Mouse (Mus musculus) liver, postnatal 0 days (tissue): ENCODE data around the gene Lrrc59. TPM values are rescaled to one million over a fixed set of nuclear protein-coding genes. Genes with fewer than 3 reads are reported as not detected.

Source experiments
- ATAC-seq: fragments of 200-750 bp; cut with Nextera tagmentation; 2 replicates; pipeline ENCODE4 v1.8.0; 2017; ENCODE audit warnings: mild to moderate bottlenecking, moderate library complexity
- DNase-seq: peaks from one replicate; pipeline ENCODE4 v3.0.0-alpha.2; 2016
- H3K27ac ChIP-seq: fragments of 300-500 bp; sonication (generic); 2 replicates; pipeline ENCODE4 v1.5.1; 2014; ENCODE audit warnings: antibody characterized with exemption, moderate library complexity, mild to moderate bottlenecking, low read depth
- H3K27me3 ChIP-seq: fragments of 300-500 bp; sonication (generic); 2 replicates; pipeline ENCODE4 v1.6.1; 2014; ENCODE audit warnings: low read length, control low read depth, mixed read lengths; ENCODE audit not compliant: insufficient read depth
- H3K36me3 ChIP-seq: fragments of 300-500 bp; sonication (generic); replicated peaks from 2 replicates; pipeline ENCODE4 v1.6.1; 2014; ENCODE audit warnings: mild to moderate bottlenecking, control low read depth, low read length, moderate library complexity, mixed read lengths; ENCODE audit not compliant: insufficient read depth
- H3K4me1 ChIP-seq: fragments of 300-500 bp; sonication (generic); 2 replicates; pipeline ENCODE4 v1.6.1; 2014; ENCODE audit warnings: antibody characterized with exemption, mild to moderate bottlenecking, control low read depth; ENCODE audit not compliant: insufficient read depth
- H3K4me2 ChIP-seq: fragments of 300-500 bp; sonication (generic); 2 replicates; pipeline ENCODE4 v1.6.1; 2014; ENCODE audit warnings: low read depth, mild to moderate bottlenecking, low read length, moderate library complexity, mixed read lengths
- H3K4me3 ChIP-seq: fragments of 300-500 bp; sonication (generic); 2 replicates; pipeline ENCODE4 v1.5.1; 2014; ENCODE audit warnings: low read depth, low read length
- H3K9ac ChIP-seq: fragments of 300-500 bp; sonication (generic); replicated peaks from 2 replicates; pipeline ENCODE4 v1.6.1; 2014; ENCODE audit warnings: mild to moderate bottlenecking, moderate library complexity
- H3K9me3 ChIP-seq: fragments of 300-500 bp; sonication (generic); 2 replicates; pipeline ENCODE4 v1.6.1; 2016; ENCODE audit warnings: mild to moderate bottlenecking, control low read depth, low read length, mixed read lengths
- CTCF ChIP-seq: sonication (generic); IDR thresholded peaks from 2 replicates; pipeline ENCODE4 v1.5.1; 2016; ENCODE audit warnings: antibody characterized with exemption, low read depth
- EP300 ChIP-seq: IDR thresholded peaks from 2 replicates; pipeline ENCODE4 v1.6.1; 2016; ENCODE audit warnings: antibody characterized with exemption, low read depth, mild to moderate bottlenecking
- WGBS: fragments of 180-500 bp; shearing (Covaris S2); extraction: QIAGEN DNeasy Blood & Tissue Kit; methylation state at CpG from one replicate; pipeline ENCODE4 v1.1.7; 2014; ENCODE audit not compliant: insufficient replicate concordance; 5-methylcytosine and 5-hydroxymethylcytosine counted together
- polyA plus RNA-seq: library from polyadenylated mRNA; unstranded; fragments of >200 nt; fragmentation: Nextera tagmentation; extraction: Ambion mirVana; gene quantifications from 2 replicates; pipeline ENCODE4 v1.2.1, GENCODE M21; 2015

Gene Lrrc59
- polyA plus RNA-seq, 1 experiment from 2014 or later, result 57.0 TPM

GRCm38 (mm10) chr11:94652973-94653372 is 23.4 kb downstream of the Lrrc59 start:
- 42% methylated on average over 8 of the region's 8 CpGs for WGBS
- H3K9ac ChIP-seq, result peak overlapping the region; percentile 67; the same call in 1 of the 2 replicates
- H3K36me3 ChIP-seq, result peaks cover 7% of the 10 kb centered on the region
- H3K4me3 ChIP-seq, result peak overlapping the region; percentile 65
- ATAC-seq, result no peak
- TF ChIP-seq EP300, result no peak
- no peak for TF ChIP-seq CTCF
- peaks cover 18% of the 10 kb centered on the region for H3K4me1 ChIP-seq
- peak overlapping the region; percentile 67 for H3K4me2 ChIP-seq
- DNase-seq, result no peak
- H3K9me3 ChIP-seq, result no peaks in the 10 kb centered on the region
- no peaks in the 10 kb centered on the region for H3K27me3 ChIP-seq
- H3K27ac ChIP-seq, result no peak overlapping the region

DNA sequence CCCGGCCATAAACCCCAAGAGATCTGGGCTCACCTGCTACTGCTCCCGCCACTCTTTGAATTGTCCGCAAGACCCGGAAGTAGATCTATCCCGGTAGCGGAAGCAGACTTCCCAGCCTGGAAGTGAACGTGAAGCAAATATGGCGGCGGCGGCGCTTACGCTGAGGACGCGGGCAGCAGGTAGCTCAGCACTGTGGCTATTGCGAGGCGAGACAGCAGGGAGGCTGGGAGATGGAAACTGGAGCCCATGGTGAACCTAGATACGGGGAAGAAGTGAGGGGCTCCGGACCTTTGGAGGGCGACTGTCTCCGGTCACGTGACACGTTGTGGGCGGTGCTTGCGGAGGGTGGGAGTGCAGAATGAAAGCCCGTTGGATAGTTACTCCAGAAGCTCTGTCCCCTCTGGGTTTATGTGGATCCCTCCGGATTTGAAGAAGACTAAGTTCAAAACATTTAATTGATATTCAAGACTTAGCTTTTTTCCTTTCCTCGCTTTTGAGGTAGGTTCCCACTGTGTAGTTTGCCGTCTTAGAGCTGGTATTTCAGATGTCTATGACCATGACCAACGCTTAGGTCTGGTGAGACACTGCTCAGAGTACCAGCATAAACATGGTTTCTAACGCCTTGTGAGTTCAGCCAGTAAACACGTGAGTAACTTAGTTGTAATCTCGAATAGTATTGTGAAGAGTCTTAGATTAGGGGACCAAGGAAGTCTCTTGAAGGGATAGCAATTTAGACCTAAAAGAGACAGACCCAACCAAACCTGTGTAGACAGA is 24.3 kb downstream of the Lrrc59 start, which contains the start of the genes Mrpl27 and Eme1:
Mrpl27 (plus strand) TSS at position 105 of the 774 bp plus-strand sequence.
Eme1 (minus strand) TSS at position 302 of the 774 bp plus-strand sequence.
- TF ChIP-seq EP300, result peak; percentile 79; the same call in 1 of the 2 replicates
- TF ChIP-seq CTCF, result no peak

GRCm38 (mm10) chr11:94661344-94661743 is 31.8 kb downstream of the Lrrc59 start:
- Histone ChIP-seq H3K27ac (no peak overlapping the region), H3K4me3 (no peak overlapping the region), H3K36me3 (peaks cover 25% of the 10 kb centered on the region), H3K27me3 (no peaks in the 10 kb centered on the region), H3K9me3 (no peaks in the 10 kb centered on the region), H3K4me1 (no peaks in the 10 kb centered on the region), H3K4me2 (no peak overlapping the region), H3K9ac (no peak overlapping the region)
- DNase-seq (no peak), ATAC-seq (no peak)
- TF ChIP-seq CTCF (no peak), EP300 (no peak)
- WGBS, result 52% methylated on average over 1 of the region's 1 CpGs

More for the DNA sequence above, 24.3 kb downstream of the Lrrc59 start, which contains the start of the genes Mrpl27 and Eme1:
- Histone ChIP-seq H3K36me3 (peaks cover 15% of the 10 kb centered on the region), H3K9me3 (no peaks in the 10 kb centered on the region), H3K4me2 (peak within 1 kb of the TSS; percentile 67), H3K4me3 (peak within 1 kb of the TSS; percentile 65), H3K4me1 (peaks cover 18% of the 10 kb centered on the region), H3K27ac (peak within 1 kb of the TSS; percentile 84), H3K27me3 (no peaks in the 10 kb centered on the region), H3K9ac (peak within 1 kb of the TSS; percentile 67)
- peak; percentile 91 for ATAC-seq
- 1% methylated on average over 32 of the region's 32 CpGs for WGBS
- DNase-seq, result peak; percentile 90

GRCm38 (mm10) chr11:94665281-94665680 is 35.7 kb downstream of the Lrrc59 start:
- Histone ChIP-seq H3K4me2 (no peak overlapping the region), H3K4me1 (no peaks in the 10 kb centered on the region), H3K27me3 (no peaks in the 10 kb centered on the region), H3K27ac (no peak overlapping the region), H3K4me3 (no peak overlapping the region), H3K36me3 (peaks cover 31% of the 10 kb centered on the region), H3K9me3 (no peaks in the 10 kb centered on the region), H3K9ac (no peak overlapping the region)
- 75% methylated on average over 6 of the region's 6 CpGs for WGBS
- DNase-seq (no peak), ATAC-seq (no peak)
- no peak for TF ChIP-seq CTCF
- TF ChIP-seq EP300, result no peak

GRCm38 (mm10) chr11:94674984-94675383 is 45.4 kb downstream of the Lrrc59 start:
- Histone ChIP-seq H3K9me3 (no peaks in the 10 kb centered on the region), H3K27me3 (no peaks in the 10 kb centered on the region), H3K4me1 (0 out of 2 replicates have a peak, but pooled peaks cover 8% of the 10 kb centered on the region), H3K4me3 (no peak overlapping the region), H3K9ac (no peak overlapping the region), H3K27ac (no peak overlapping the region), H3K4me2 (no peak overlapping the region), H3K36me3 (peaks cover 1% of the 10 kb centered on the region; the same call in 1 of the 2 replicates)
- DNase-seq (no peak), ATAC-seq (no peak)
- TF ChIP-seq EP300 (no peak), CTCF (no peak)
- 74% methylated on average over 5 of the region's 5 CpGs for WGBS

DNA sequence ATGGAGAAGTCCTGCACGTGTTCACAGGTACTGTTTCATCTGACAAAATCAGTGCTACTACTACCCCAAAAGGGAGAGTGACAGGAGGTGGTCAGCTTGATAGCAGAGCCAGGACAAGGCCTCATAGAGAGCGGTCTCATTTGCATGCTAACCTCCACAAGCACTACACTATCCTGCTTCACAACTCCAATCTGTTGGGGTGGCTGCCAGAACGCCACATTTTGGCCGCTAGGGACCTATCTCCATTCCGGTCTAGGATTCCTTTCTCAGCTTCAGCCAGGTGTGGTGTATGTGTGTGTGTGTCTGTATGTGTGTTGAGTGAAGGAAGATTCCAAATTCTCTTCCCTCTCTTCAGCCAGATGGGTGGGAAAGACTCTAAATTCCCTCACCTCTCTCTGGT is 45.9 kb downstream of the Lrrc59 start:
- WGBS, result 74% methylated on average over 5 of the region's 5 CpGs
- Histone ChIP-seq H3K4me3 (no peak overlapping the region), H3K4me2 (no peak overlapping the region), H3K36me3 (no peaks in the 10 kb centered on the region), H3K4me1 (0 out of 2 replicates have a peak, but pooled peaks cover 8% of the 10 kb centered on the region), H3K27ac (no peak overlapping the region), H3K9ac (no peak overlapping the region), H3K9me3 (no peaks in the 10 kb centered on the region), H3K27me3 (no peaks in the 10 kb centered on the region)
- TF ChIP-seq EP300 (no peak), CTCF (no peak)
- ATAC-seq, result no peak
- no peak for DNase-seq
